Mouse (Mus musculus): Measurements from ENCODE around the gene Lamp3. TPM values are rescaled to one million over a fixed set of nuclear protein-coding genes. Genes with fewer than 3 reads are reported as not detected.
"Not testable (repeated sequence)": the region's sequence is repeated elsewhere in the genome, so short reads cannot be mapped to it uniquely, and the experiment has no call there.

The Lamp3 gene
- polyA plus RNA-seq (2015; fragmentation: Nextera tagmentation; extraction: Ambion mirVana) = 0.04 and 0.14 TPM in 2 replicates

DNA sequence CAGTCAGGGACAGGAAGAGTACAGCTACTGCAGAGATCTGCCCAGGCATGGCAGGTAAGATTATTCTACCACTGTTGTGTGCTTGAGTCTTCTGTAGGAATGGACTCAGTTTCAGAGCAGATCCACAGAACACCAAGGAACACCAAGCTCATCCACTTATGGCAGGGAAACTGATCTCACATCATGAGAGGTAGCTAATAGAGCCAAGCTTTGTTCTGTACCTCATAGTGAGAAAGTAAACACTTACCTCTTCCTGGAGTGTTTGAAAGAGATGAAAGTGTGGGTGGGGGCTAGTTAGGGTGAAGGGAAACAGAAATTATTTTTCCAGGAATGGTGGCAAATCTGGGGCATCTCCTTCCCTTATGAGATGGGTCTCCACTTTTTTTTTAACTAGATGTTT is at the start of gene Lamp3:
Lamp3 (minus strand) TSS at position 160 of the 400 bp plus-strand sequence.
- no peak for ATAC-seq (ENCODE audit: insufficient read depth, low FRiP score, low read depth)
- Histone ChIP-seq H3K27me3 (replicated peaks) (no peaks in the 10 kb centered on the region), H3K4me2 (no peak within 1 kb of the TSS), H3K27ac (no peak within 1 kb of the TSS), H3K36me3 (no peaks in the 10 kb centered on the region), H3K4me3 (replicated peaks) (no peak within 1 kb of the TSS), H3K9me3 (no peaks in the 10 kb centered on the region), H3K4me1 (no peaks in the 10 kb centered on the region), H3K9ac (no peak within 1 kb of the TSS)

- 90% methylated on average over 1 of the region's 1 CpGs for WGBS
- no peak for ATAC-seq (ENCODE audit: insufficient read depth, low FRiP score, low read depth)
These were observed 26.7 kb upstream of the Lamp3 start for GRCm38 (mm10) chr16:19732896-19733295.

DNA sequence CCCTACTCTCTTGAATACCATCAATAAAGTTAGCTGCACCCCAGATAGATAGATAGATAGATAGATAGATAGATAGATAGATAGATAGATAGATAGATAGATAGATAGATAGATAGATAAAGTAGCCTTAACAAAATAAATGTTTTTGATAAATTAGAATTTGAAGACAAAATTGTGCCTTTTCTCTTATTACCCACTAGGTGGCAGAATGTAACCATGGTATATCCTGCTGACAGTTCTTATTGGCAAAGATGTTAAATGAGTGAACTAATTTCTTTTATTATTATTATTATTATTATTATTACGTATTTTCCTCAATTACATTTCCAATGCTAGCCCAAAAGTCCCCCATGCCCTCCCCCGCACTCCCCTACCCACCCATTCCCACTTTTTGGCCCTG is 18.0 kb upstream of the Lamp3 start:
- 32% methylated on average over 2 of the region's 2 CpGs for WGBS

More at GRCm38 (mm10) chr16:19732896-19733295, 26.7 kb upstream of the Lamp3 start:
- no peak overlapping the region for H3K9ac ChIP-seq
- H3K4me3 ChIP-seq (replicated peaks) = no peak overlapping the region
- H3K27ac ChIP-seq = no peak overlapping the region
- H3K4me1 ChIP-seq = no peaks in the 10 kb centered on the region
- H3K9me3 ChIP-seq = no peaks in the 10 kb centered on the region
- no peak overlapping the region for H3K4me2 ChIP-seq
- H3K36me3 ChIP-seq = no peaks in the 10 kb centered on the region
- H3K27me3 ChIP-seq (replicated peaks) = no peaks in the 10 kb centered on the region

GRCm38 (mm10) chr16:19720959-19721358 is 14.8 kb upstream of the Lamp3 start:
- no peak overlapping the region for H3K27ac ChIP-seq
- H3K4me2 ChIP-seq = no peak overlapping the region
- no peaks in the 10 kb centered on the region for H3K9me3 ChIP-seq
- no peaks in the 10 kb centered on the region for H3K4me1 ChIP-seq
- no peak overlapping the region for H3K4me3 ChIP-seq (replicated peaks)
- no peaks in the 10 kb centered on the region for H3K36me3 ChIP-seq
- no peak overlapping the region for H3K9ac ChIP-seq
- no peaks in the 10 kb centered on the region for H3K27me3 ChIP-seq (replicated peaks)
- ATAC-seq (ENCODE audit: insufficient read depth, low FRiP score, low read depth) = no peak
- 43% methylated on average over 2 of the region's 2 CpGs for WGBS

More for the DNA sequence above, 18.0 kb upstream of the Lamp3 start:
- H3K36me3 ChIP-seq; H3K27ac ChIP-seq; ATAC-seq (ENCODE audit: insufficient read depth, low FRiP score, low read depth); H3K4me3 ChIP-seq (replicated peaks); H3K4me1 ChIP-seq; H3K4me2 ChIP-seq; H3K27me3 ChIP-seq (replicated peaks); H3K9me3 ChIP-seq; H3K9ac ChIP-seq: not testable (repeated sequence)

DNA sequence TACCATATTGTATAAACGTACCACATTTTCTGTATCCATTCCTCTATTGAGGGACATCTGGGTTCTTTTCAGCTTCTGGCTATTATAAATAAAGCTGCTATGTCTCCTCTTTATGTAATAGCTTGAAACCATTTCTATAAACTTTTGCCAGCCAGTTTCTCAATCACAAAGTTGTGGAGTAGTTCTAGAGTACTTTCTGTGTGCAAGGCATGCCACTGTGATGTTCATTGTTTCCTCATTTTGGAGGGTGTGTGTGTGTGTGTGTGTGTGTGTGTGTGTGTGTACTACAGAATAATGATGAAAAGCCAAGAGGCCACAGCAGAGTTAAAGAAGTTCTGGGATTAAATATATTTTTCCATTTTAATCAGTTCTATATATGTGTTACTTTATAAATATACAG is 1.2 kb upstream of the Lamp3 start:
- Histone ChIP-seq H3K4me2 (no peak overlapping the region), H3K27ac (no peak overlapping the region), H3K9ac (no peak overlapping the region), H3K27me3 (replicated peaks) (no peaks in the 10 kb centered on the region), H3K36me3 (no peaks in the 10 kb centered on the region), H3K9me3 (no peaks in the 10 kb centered on the region), H3K4me3 (replicated peaks) (no peak overlapping the region), H3K4me1 (no peaks in the 10 kb centered on the region)
- ATAC-seq (ENCODE audit: insufficient read depth, low FRiP score, low read depth) = no peak
- 45% methylated on average over 1 of the region's 1 CpGs for WGBS

GRCm38 (mm10) chr16:19699207-19699606 is 7.0 kb downstream of the Lamp3 start:
- Histone ChIP-seq H3K4me3 (replicated peaks) (no peak overlapping the region), H3K27me3 (replicated peaks) (no peaks in the 10 kb centered on the region), H3K9me3 (no peaks in the 10 kb centered on the region), H3K4me1 (no peaks in the 10 kb centered on the region), H3K4me2 (no peak overlapping the region), H3K36me3 (no peaks in the 10 kb centered on the region), H3K27ac (no peak overlapping the region), H3K9ac (no peak overlapping the region)
- ATAC-seq (ENCODE audit: insufficient read depth, low FRiP score, low read depth) = no peak

- WGBS = 80% methylated on average over 2 of the region's 2 CpGs
- Histone ChIP-seq H3K4me2 (no peak overlapping the region), H3K4me1 (no peaks in the 10 kb centered on the region), H3K9me3 (no peaks in the 10 kb centered on the region), H3K27me3 (replicated peaks) (no peaks in the 10 kb centered on the region), H3K4me3 (replicated peaks) (no peak overlapping the region), H3K9ac (no peak overlapping the region), H3K27ac (no peak overlapping the region), H3K36me3 (no peaks in the 10 kb centered on the region)
- no peak for ATAC-seq (ENCODE audit: insufficient read depth, low FRiP score, low read depth)
These were observed 35.3 kb downstream of the Lamp3 start for GRCm38 (mm10) chr16:19670768-19671357.

DNA sequence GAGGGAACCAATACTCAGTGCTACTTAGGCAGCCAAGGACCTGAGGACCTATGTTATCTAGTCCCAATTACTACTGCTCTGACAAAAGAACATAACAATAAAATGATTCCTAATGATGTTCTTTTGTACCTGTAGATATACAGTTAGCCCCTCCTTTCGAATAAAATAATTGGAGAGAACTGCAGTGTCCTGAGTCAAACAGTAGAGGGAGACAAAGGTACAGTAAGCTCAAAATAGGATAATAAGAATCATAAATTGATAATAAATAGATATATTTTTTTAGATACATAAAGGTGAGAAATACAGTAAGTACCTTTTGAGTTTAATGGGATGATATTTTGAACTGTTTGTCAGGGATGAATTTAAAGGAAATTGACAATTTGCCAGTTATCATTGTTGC is 39.9 kb downstream of the Lamp3 start:
- no peak overlapping the region for H3K9ac ChIP-seq
- WGBS = 48% methylated on average over 1 of the region's 1 CpGs
- H3K36me3 ChIP-seq = no peaks in the 10 kb centered on the region
- H3K9me3 ChIP-seq = no peaks in the 10 kb centered on the region
- ATAC-seq (ENCODE audit: insufficient read depth, low FRiP score, low read depth) = no peak
- H3K27ac ChIP-seq = no peak overlapping the region
- no peaks in the 10 kb centered on the region for H3K4me1 ChIP-seq
- H3K4me2 ChIP-seq = no peak overlapping the region
- no peak overlapping the region for H3K4me3 ChIP-seq (replicated peaks)
- H3K27me3 ChIP-seq (replicated peaks) = no peaks in the 10 kb centered on the region

DNA sequence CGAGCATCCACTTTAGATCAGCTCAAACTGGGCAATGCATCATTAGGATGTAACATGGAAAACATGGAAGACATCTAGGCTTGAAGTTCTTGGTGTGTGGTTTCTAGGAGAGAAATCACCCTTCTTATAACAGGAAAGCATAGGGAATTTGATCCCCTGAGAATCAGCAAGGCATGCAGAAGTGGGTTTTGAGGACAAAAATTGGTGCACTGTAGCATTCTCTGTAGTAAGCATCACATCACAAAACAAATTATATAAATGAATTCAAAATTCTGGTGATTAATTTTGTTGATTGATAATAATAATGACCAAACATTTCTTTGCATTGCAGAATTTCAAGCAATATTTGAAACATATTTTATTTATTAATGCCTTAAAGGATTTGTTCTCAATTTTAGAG is 76.4 kb downstream of the Lamp3 start, which contains the start of gene Olfr171:
Olfr171 (minus strand) TSS at position 101 of the 400 bp plus-strand sequence.
- Histone ChIP-seq H3K4me3 (replicated peaks) (no peak within 1 kb of the TSS), H3K4me2 (no peak within 1 kb of the TSS), H3K4me1 (no peaks in the 10 kb centered on the region), H3K27ac (no peak within 1 kb of the TSS), H3K9ac (no peak within 1 kb of the TSS), H3K9me3 (no peaks in the 10 kb centered on the region), H3K27me3 (replicated peaks) (no peaks in the 10 kb centered on the region), H3K36me3 (no peaks in the 10 kb centered on the region)
- 85% methylated on average over 1 of the region's 1 CpGs for WGBS
- ATAC-seq (ENCODE audit: insufficient read depth, low FRiP score, low read depth) = no peak

DNA sequence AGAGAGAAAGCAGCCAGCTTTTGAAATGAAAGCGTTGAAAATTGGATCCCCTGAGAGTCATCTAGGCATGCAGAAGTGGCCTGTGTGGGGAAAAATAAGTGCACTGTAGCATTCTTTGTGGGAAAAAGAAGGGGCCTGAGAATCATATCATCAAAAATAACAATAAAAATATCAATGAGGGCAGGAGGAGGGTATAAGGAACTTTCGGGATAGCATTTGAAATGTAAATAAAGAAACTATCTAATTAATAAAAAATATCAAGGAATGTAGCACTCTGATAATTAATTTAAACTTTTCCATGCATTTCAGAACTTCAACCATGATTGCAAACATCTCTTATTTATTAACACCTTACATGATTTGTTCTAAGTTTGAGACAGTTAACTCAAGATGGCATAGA is 94.4 kb downstream of the Lamp3 start, which contains the start of gene Olfr170:
Olfr170 (minus strand) TSS at position 101 of the 400 bp plus-strand sequence.
- not testable (repeated sequence) for H3K9ac ChIP-seq; H3K4me2 ChIP-seq; H3K4me1 ChIP-seq; H3K9me3 ChIP-seq; ATAC-seq (ENCODE audit: insufficient read depth, low FRiP score, low read depth); H3K27ac ChIP-seq; H3K4me3 ChIP-seq (replicated peaks); H3K27me3 ChIP-seq (replicated peaks); H3K36me3 ChIP-seq
- WGBS = 83% methylated on average over 2 of the region's 2 CpGs

Other genes starting within 250 kb of the Lamp3 start
- gene Olfr166, start 222.7 kb downstream of the Lamp3 start, polyA plus RNA-seq (2015; fragmentation: Nextera tagmentation; extraction: Ambion mirVana) = not detected in 2 replicates
- gene Olfr167, start 184.1 kb downstream of the Lamp3 start, polyA plus RNA-seq (2015; fragmentation: Nextera tagmentation; extraction: Ambion mirVana) = not detected in 2 replicates
- gene Olfr168, start 170.8 kb downstream of the Lamp3 start, polyA plus RNA-seq (2015; fragmentation: Nextera tagmentation; extraction: Ambion mirVana) = not detected in 2 replicates
- not detected in 2 replicates for gene Olfr169, start 134.6 kb downstream of the Lamp3 start, polyA plus RNA-seq (2015; fragmentation: Nextera tagmentation; extraction: Ambion mirVana)
- gene Olfr170, start 94.5 kb downstream of the Lamp3 start, polyA plus RNA-seq (2015; fragmentation: Nextera tagmentation; extraction: Ambion mirVana) = not detected in 2 replicates
- not detected in 2 replicates for gene Olfr171, start 76.5 kb downstream of the Lamp3 start, polyA plus RNA-seq (2015; fragmentation: Nextera tagmentation; extraction: Ambion mirVana)
- 13.3 and 13.4 TPM in 2 replicates for gene B3gnt5, start 53.8 kb upstream of the Lamp3 start, polyA plus RNA-seq (2015; fragmentation: Nextera tagmentation; extraction: Ambion mirVana)